18 mouse cellular contexts compared by ENCODE assay signal in genomic region chr1:193477298-193477697, GRCm38 (mm10).
"Had no signal": no experiment of that assay in that cellular context is flagged by ENCODE, and none has a peak within 500 bp of the region (broad histone marks: within the 10 kb centered on the region; RNA-seq: fewer than 3 reads in every experiment).

No protein-coding gene starts in this region.

- H3K36me3 ChIP-seq: midbrain, embryonic 10.5 days; midbrain, embryonic 12.5 days; neural tube, embryonic 12.5 days; stomach, embryonic 15.5 days had no signal

- H3K4me1 ChIP-seq: midbrain, embryonic 10.5 days; midbrain, embryonic 12.5 days; neural tube, embryonic 12.5 days; stomach, embryonic 15.5 days had no signal

- DNase-seq: lung, adult 18-20 months; lung, embryonic 14.5 days; lung, postnatal 10 days; lung, postnatal 4 days; midbrain, embryonic 14.5 days; right cerebral cortex, postnatal 25 days; right cerebral cortex, postnatal 4 days; spleen, adult 18-20 months; thymus, adult 2 months; thymus, postnatal 25 days; thymus, postnatal 4 days had no signal

- H3K27ac ChIP-seq: liver, embryonic 14.5 days; midbrain, embryonic 10.5 days; midbrain, embryonic 12.5 days; neural tube, embryonic 12.5 days; stomach, embryonic 15.5 days; stomach, postnatal 0 days had no signal

- H3K9ac ChIP-seq: liver, embryonic 14.5 days; lung, embryonic 14.5 days; midbrain, embryonic 12.5 days; neural tube, embryonic 12.5 days; stomach, embryonic 15.5 days had no signal

- H3K27me3 ChIP-seq: midbrain, embryonic 12.5 days; neural tube, embryonic 12.5 days; stomach, embryonic 15.5 days had no signal

- H3K4me3 ChIP-seq: midbrain, embryonic 10.5 days; midbrain, embryonic 12.5 days; neural tube, embryonic 12.5 days; stomach, embryonic 15.5 days had no signal

- H3K4me2 ChIP-seq: lung, embryonic 14.5 days; midbrain, embryonic 12.5 days; neural tube, embryonic 12.5 days; stomach, embryonic 15.5 days had no signal

- ATAC-seq: midbrain, embryonic 16.5 days had no signal

- H3K9me3 ChIP-seq: midbrain, embryonic 10.5 days; midbrain, embryonic 12.5 days; neural tube, embryonic 12.5 days; stomach, embryonic 15.5 days had no signal
